Mouse (Mus musculus) c-Kit-positive CD71-negative TER-119-negative erythroid progenitor cells, embryonic 14.5 days (primary cell): ENCODE results near the gene Glis1.

Experiments used
- DNase-seq: peaks from one replicate; pipeline ENCODE4 v3.0.0-alpha.2; 2013; ENCODE audit warnings: low read depth

Glis1 gene

GRCm38 (mm10) chr4:107628226-107628625 is 193.8 kb downstream of the Glis1 start:
- no peak for DNase-seq

DNA sequence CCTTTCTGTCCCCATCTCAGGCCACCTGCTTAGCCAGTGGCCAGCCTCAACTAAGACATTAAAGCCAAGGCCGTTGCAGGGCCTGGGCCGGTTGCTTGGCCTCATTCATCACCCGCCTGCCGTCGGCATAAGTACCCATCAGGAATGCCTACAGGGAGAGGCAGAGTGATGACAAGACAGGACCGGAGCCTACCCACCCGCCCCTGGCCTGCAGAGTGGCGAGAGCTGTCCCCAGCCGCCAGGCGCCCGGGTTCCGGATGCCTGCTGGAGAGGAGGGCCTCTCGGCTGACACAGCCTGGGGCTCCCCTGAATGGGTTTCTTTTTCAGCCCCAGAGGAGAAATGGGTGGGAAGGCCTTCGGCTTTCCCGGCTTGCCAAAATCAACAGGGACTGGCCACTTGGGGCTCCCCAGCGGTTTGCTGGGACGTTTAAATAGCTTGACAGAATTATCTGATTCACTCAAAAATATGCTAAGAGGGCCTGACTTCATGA is 194.6 kb downstream of the Glis1 start:
- no peak for DNase-seq

DNA sequence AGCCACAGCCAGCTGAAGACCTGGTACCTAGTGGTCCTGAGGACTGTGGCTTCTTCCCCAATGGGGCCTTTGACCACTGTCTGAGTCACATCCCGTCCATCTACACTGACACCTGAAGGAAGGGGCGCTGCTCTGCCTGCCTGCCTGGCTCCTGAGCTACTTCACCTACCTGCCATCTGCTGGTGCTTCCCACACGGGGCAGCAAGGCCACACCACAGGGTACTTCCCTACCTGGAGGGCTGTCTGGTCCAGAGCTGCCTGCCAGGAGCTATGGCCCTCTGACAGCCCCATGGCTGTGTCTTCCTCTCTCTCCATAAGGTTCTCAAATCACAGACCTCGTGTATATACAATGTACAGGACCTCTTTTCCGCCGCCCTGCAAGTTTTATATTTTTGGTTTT is 200.2 kb downstream of the Glis1 start:
- DNase-seq: no peak

GRCm38 (mm10) chr4:107636099-107636498 is 201.7 kb downstream of the Glis1 start:
- no peak for DNase-seq

- DNase-seq: peak; percentile 58
Observed at GRCm38 (mm10) chr4:107637670-107638069, 203.3 kb downstream of the Glis1 start.

DNA sequence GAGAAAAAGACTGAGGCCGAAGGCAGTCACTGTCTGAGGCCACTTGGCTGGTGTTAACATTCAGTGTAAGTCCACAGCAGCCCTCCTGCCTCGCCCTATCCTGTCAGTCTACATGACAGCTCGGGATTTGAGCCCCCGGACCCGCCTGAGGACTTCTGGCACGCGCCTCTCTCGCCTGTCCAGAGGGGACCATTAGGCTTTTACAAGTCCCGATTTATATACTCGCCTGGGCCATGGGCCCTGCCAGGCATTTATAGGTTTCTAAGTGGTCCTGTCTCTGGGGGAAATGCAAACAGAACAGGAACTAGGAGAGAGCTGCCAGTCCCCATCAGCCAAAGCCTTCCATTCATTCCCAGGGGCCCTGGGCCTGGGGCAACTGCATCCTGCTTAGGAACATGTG is 203.9 kb downstream of the Glis1 start:
- DNase-seq: no peak

DNA sequence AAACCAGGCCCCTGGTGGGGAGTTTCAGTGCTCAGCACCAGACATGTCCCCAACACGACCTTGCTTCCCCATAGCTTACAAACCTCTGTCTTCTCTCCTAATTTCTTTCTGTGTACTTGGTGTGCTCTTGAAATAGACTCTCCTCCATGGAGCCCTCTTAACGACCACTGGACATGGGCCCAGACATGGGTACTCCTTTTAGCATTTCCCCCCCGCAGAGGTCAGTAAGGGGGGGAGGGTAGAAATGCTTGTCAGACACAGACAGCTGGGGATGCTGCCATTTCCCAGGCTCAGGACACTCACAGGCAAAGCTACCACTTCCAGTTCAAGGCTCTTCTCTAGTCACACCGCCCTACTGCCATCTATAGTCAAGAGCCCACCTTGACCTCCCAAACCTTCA is 207.2 kb downstream of the Glis1 start:
- no peak for DNase-seq

- no peak for DNase-seq
Observed at GRCm38 (mm10) chr4:107648959-107649485, 214.6 kb downstream of the Glis1 start.

DNA sequence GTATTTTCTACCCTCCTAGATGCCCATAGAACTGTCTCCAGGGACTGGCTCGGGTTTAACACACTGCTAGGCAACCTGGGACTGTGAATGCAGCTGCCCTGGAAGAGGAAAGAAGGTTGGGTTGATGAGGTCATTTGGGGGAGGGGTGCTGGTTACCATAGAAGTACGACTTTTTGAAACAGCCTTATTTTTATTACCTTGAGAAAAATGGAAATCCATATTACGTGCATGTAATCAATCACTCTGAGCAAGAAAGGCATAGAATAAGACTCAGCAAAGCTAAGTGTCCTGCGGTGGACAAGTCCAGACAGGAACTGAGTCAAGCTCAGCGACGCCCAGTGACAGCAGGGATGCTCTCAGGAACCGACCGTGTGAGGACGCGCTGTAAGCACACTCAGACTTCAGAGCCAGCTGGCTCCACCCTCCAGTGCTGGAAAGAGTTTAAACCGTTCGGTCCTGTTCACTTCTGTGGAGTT is 216.7 kb downstream of the Glis1 start:
- DNase-seq: no peak

- DNase-seq: peak; percentile 75
Observed at GRCm38 (mm10) chr4:107652598-107653279, 218.3 kb downstream of the Glis1 start.

DNA sequence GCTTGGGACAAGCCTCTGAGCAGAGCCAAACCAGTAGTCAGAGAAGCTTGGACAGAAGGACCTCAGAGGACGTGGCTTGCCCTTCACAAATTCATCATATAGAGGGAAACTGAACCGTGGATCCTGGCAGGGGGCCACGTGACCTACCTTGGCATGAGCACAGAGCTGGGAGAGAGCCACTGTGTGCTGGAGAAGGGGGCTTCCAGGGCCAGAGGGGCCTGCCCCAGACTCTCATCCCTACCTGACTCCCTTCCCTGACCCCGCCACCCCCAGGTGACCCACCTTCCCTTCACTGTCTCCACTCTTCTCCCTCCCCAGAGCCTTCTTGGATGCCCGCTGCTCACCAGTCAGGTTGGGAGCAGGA is 218.9 kb downstream of the Glis1 start:
- no peak for DNase-seq

DNA sequence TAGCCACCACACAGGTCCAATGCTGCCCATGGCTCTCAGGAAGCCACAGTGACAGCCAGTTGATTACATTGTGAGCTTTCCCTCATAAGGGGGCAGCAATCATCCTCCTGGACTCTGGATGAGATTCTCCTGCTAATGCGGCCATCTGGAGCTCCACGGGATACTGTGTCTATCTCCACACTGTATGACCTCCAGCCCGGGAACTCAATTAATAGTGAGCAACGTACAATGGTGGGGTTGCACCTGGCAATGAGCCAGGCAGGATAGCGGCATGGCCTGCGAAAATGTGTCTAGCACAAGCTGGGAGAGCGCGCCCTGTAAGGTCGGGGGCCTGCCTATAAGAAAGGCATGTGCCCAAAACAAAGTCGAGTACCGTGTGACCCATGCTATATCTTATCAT is 226.3 kb downstream of the Glis1 start:
- DNase-seq: no peak

GRCm38 (mm10) chr4:107668514-107668913 is 234.1 kb downstream of the Glis1 start:
- no peak for DNase-seq

GRCm38 (mm10) chr4:107670731-107671130 is 236.3 kb downstream of the Glis1 start:
- no peak for DNase-seq

- DNase-seq: peak; percentile 73
Observed at GRCm38 (mm10) chr4:107673638-107674321, 239.4 kb downstream of the Glis1 start.

DNA sequence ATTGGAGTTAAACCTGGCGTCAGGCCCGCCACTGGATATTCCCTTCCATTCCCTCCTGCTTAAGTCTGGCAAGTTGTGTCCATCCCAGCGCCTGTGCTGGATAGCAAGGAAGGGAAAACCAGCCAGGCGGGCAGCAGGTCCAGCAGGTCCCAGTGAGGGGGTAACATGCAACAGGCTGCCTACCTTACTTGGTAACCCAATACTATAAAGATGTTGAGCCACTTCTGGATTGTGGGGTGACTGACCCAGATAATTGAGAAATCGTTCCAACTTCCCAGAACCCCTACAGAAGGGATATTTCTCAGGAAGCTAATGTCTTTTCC is 239.9 kb downstream of the Glis1 start:
- no peak for DNase-seq

GRCm38 (mm10) chr4:107675645-107676044 is 241.3 kb downstream of the Glis1 start:
- no peak for DNase-seq

DNA sequence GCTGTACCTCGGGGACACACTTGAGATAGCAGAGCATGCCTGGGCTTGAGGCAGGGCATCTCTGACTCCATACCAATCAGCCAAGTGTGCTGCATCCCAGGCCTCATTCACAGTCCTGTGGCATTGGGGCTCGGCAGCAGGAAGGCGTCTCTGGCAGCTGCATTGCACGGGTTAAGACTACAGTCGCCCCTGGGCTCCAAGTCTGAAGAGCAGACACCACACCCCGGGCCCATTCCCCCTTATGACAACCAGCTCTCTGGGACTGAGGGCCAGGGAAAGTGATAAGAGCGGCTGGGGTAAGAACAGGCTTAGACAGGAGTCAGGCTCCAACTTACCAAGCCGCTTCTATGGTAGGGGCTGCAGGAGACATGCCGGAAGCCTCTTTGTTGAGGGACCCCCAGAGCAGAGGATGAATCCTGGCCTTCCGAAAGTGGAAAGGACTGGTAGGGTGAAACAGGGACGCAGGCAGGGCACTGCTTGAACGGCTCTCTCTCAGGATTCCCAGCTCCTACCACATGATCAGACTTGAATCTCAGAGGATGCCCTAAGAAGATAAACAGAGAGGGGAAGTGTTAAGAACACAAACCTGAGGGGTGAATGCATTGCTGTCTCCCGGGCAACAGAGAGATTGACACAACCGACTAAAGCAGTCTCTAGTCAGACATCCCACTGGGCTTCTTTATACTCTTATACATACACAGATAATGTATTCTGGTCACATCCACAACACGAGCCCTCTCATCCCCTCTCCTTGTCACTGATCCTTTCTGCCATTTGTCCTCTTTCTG is 246.1 kb downstream of the Glis1 start:
- DNase-seq: no peak

- DNase-seq: no peak
Observed at GRCm38 (mm10) chr4:107681099-107681849, 246.9 kb downstream of the Glis1 start.

DNA sequence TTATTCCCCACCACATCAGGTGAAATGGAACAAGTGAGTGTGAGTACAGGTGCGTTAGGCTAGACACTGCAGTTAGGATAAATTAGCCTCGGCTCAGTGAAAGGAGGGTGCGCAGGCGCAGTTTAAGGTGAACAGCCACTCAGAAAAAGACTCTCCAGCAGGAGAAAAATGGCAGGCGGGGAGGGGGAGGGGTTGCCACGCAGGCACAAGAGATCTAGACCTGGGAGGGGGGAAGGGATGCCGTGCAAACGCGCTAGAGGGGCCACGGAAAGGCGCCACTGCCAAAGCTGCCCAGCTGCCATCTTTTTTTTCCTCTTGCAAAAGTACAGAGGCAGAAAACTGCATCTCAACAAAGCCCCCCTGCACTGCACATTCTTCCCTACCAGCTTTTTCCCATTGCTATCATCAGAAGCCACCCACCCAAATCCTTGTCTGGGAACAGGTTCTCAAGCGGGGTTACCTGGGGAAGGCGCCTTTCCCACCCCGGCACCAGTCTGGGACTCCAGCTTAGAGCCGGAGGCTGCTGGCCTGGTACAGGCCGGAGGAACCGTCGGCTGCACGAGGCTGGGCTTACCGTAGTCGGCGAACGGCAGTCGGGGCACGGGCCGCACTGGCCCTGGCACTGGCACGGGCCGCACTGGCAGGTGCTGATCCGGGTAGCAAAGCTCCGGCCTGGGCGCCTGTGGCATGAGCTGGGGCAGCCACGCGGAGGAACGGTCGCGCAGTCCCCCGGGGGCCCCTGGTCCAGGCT is 248.8 kb downstream of the Glis1 start:
- no peak for DNase-seq

- no peak for DNase-seq
Observed at GRCm38 (mm10) chr4:107684130-107684529, 249.7 kb downstream of the Glis1 start, which contains the start of gene Dmrtb1. Gene Dmrtb1, minus strand, starts transcription at chr4:107684230.
